Mouse (Mus musculus): Measurements from ENCODE around the gene Ryr3. TPM values are rescaled to one million over a fixed set of nuclear protein-coding genes. Genes with fewer than 3 reads are reported as not detected.

Ryr3 gene
- 3.4 TPM for polyA plus RNA-seq (2014; fragmentation: Illumina TruSeq; extraction: RNeasy Lipid Tissue Mini Kit (QIAGEN cat#74804); ENCODE audit: low read depth, low replicate concordance)

GRCm38 (mm10) chr2:113216746-113217461, at the start of gene Ryr3:
Ryr3 (minus strand) TSS chr2:113217096.

Other genes starting within 250 kb of the Ryr3 start
- 103 TPM for gene Tmco5b, start 68.6 kb upstream of the Ryr3 start, polyA plus RNA-seq (2014; fragmentation: Illumina TruSeq; extraction: RNeasy Lipid Tissue Mini Kit (QIAGEN cat#74804); ENCODE audit: low read depth, low replicate concordance)
- gene Fmn1, start 110.6 kb upstream of the Ryr3 start, polyA plus RNA-seq (2014; fragmentation: Illumina TruSeq; extraction: RNeasy Lipid Tissue Mini Kit (QIAGEN cat#74804); ENCODE audit: low read depth, low replicate concordance): 247 TPM